Mouse (Mus musculus) gastrocnemius, postnatal 10 days (tissue): ENCODE results near the gene Sart1. TPM values are rescaled to one million over a fixed set of nuclear protein-coding genes. Genes with fewer than 3 reads are reported as not detected.
A peak's percentile ranks its signal among the peaks of the same experiment; 100 is the strongest.

ENCODE experiments used
- DNase-seq: peaks from one replicate; pipeline ENCODE4 v3.0.0; 2021; ENCODE audit warnings: mixed read lengths
- long read RNA-seq, 2 experiments: library from polyadenylated mRNA; stranded (forward); transcript quantifications; one replicate each; pipeline ENCODE4 v2.0.0; 2021
- total RNA-seq, 2 experiments: library from RNA; stranded (reverse); gene quantifications; 2 replicates each; pipeline ENCODE4 v1.2.3; 2021

The Sart1 gene
- 10 to 100 TPM; 39.8 to 45.4 TPM for total RNA-seq
- long read RNA-seq, experiment 1, full-length matches to known transcripts, result 52 of 62 reads
- long read RNA-seq, experiment 1, partial matches to known transcripts, result 4 of 62 reads
- long read RNA-seq, experiment 1, other reads (novel, unspliced or antisense), result 6 of 62 reads
- long read RNA-seq, experiment 2, full-length matches to known transcripts, result 35 of 40 reads
- long read RNA-seq, experiment 2, partial matches to known transcripts, result 3 of 40 reads
- long read RNA-seq, experiment 2, other reads (novel, unspliced or antisense), result 2 of 40 reads

- DNase-seq, result peak; percentile 93
These were observed at the start of gene Sart1 for GRCm38 (mm10) chr19:5388588-5389242. TSS of gene Sart1 (minus strand) at chr19:5388703.

GRCm38 (mm10) chr19:5433951-5434350 is 45.4 kb upstream of the Sart1 start:
- no peak for DNase-seq

- DNase-seq, result peak; percentile 46
These were observed 44.7 kb upstream of the Sart1 start for GRCm38 (mm10) chr19:5432992-5433852.

- no peak for DNase-seq
These were observed 43.5 kb upstream of the Sart1 start for GRCm38 (mm10) chr19:5431911-5432464.

GRCm38 (mm10) chr19:5430408-5430807 is 41.9 kb upstream of the Sart1 start:
- DNase-seq, result no peak

- DNase-seq, result peak; percentile 80
These were observed 41.3 kb upstream of the Sart1 start for GRCm38 (mm10) chr19:5429806-5430205.

- DNase-seq, result no peak
These were observed 40.7 kb upstream of the Sart1 start for GRCm38 (mm10) chr19:5429219-5429618.

GRCm38 (mm10) chr19:5428083-5428482 is 39.6 kb upstream of the Sart1 start:
- no peak for DNase-seq

GRCm38 (mm10) chr19:5426640-5427290 is 38.3 kb upstream of the Sart1 start:
- no peak for DNase-seq

- no peak for DNase-seq
These were observed 37.5 kb upstream of the Sart1 start for GRCm38 (mm10) chr19:5425906-5426565.

- peak; percentile 97 for DNase-seq
These were observed 36.6 kb upstream of the Sart1 start, which contains the start of the genes Drap1 and AI837181 for GRCm38 (mm10) chr19:5424782-5425741. TSS of gene Drap1 (minus strand) at chr19:5424979. TSS of gene AI837181 (plus strand) at chr19:5425144.

GRCm38 (mm10) chr19:5424092-5424781 is 35.7 kb upstream of the Sart1 start:
- peak; percentile 74 for DNase-seq

GRCm38 (mm10) chr19:5423561-5423960 is 35.1 kb upstream of the Sart1 start:
- DNase-seq, result no peak

GRCm38 (mm10) chr19:5422895-5423443 is 34.5 kb upstream of the Sart1 start:
- DNase-seq, result no peak

- DNase-seq, result no peak
These were observed 33.8 kb upstream of the Sart1 start for GRCm38 (mm10) chr19:5422267-5422666.

- DNase-seq, result no peak
These were observed 33.3 kb upstream of the Sart1 start for GRCm38 (mm10) chr19:5421784-5422183.

- DNase-seq, result no peak
These were observed 32.1 kb upstream of the Sart1 start for GRCm38 (mm10) chr19:5420579-5420978.

GRCm38 (mm10) chr19:5419630-5420029 is 31.1 kb upstream of the Sart1 start:
- DNase-seq, result no peak
